Mouse (Mus musculus): ENCODE data around the gene Itpr3. TPM values are rescaled to one million over a fixed set of nuclear protein-coding genes. Genes with fewer than 3 reads are reported as not detected.

The Itpr3 gene
- polyA plus RNA-seq, 1 experiment from 2014 or later, result 1.1 TPM

Small RNAs within 50 kb of the gene (microRNA-seq; reads per million reads assigned to microRNA genes)
- not detected for gene Mir7677

Other genes starting within 250 kb of the Itpr3 start
- gene Nkx2-5, start 212.3 kb upstream of the Itpr3 start, polyA plus RNA-seq (2015; fragmentation: Nextera tagmentation; extraction: Ambion mirVana), result not detected in 2 replicates
- 4.6 and 5.3 TPM in 2 replicates for gene Kifc5b, start 140.2 kb upstream of the Itpr3 start, polyA plus RNA-seq (2015; fragmentation: Nextera tagmentation; extraction: Ambion mirVana)
- 2.1 and 2.6 TPM in 2 replicates for gene Phf1, start 124.3 kb upstream of the Itpr3 start, polyA plus RNA-seq (2015; fragmentation: Nextera tagmentation; extraction: Ambion mirVana)
- gene Cuta, start 117.7 kb upstream of the Itpr3 start, polyA plus RNA-seq (2015; fragmentation: Nextera tagmentation; extraction: Ambion mirVana), result 73.9 and 80.2 TPM in 2 replicates
- 0.21 and 0.33 TPM in 2 replicates for gene Syngap1, start 116.1 kb upstream of the Itpr3 start, polyA plus RNA-seq (2015; fragmentation: Nextera tagmentation; extraction: Ambion mirVana)
- 5.0 and 5.5 TPM in 2 replicates for gene Zbtb9, start 84.1 kb upstream of the Itpr3 start, polyA plus RNA-seq (2015; fragmentation: Nextera tagmentation; extraction: Ambion mirVana)
- 2.3 and 2.6 TPM in 2 replicates for gene Bak1, start 28.3 kb upstream of the Itpr3 start, polyA plus RNA-seq (2015; fragmentation: Nextera tagmentation; extraction: Ambion mirVana)
- 130 and 141 TPM in 2 replicates for gene Uqcc2, start 76.6 kb downstream of the Itpr3 start, polyA plus RNA-seq (2015; fragmentation: Nextera tagmentation; extraction: Ambion mirVana)
- gene Ip6k3, start 110.5 kb downstream of the Itpr3 start, polyA plus RNA-seq (2015; fragmentation: Nextera tagmentation; extraction: Ambion mirVana), result 0.28 TPM in 1 of 2 replicates, not detected in the other
- 2.2 and 2.7 TPM in 2 replicates for gene Lemd2, start 147.2 kb downstream of the Itpr3 start, polyA plus RNA-seq (2015; fragmentation: Nextera tagmentation; extraction: Ambion mirVana)